Mouse (Mus musculus) megakaryocyte, adult 5-6 weeks (primary cell): Measurements from ENCODE around the gene Rad51b. TPM values are rescaled to one million over a fixed set of nuclear protein-coding genes. Genes with fewer than 3 reads are reported as not detected.

Experiments
- ATAC-seq: 2 replicates; pipeline ENCODE4 v1.8.0; 2016; ENCODE audit warnings: mild to moderate bottlenecking, inconsistent platforms; ENCODE audit not compliant: poor library complexity, severe bottlenecking
- total RNA-seq, 2 experiments: library from RNA; stranded (forward) in 1 of 2; stranded (reverse) in 1 of 2; fragments of 153-499, 151-499 nt in 1 of 2; fragments of 221-1000, 200-1000 nt in 1 of 2; gene quantifications; 2 replicates each; pipeline versions ENCODE4 v1.2.3 to v1.2.4; 2015 to 2017

Rad51b gene
- total RNA-seq, 2 experiments from 2014 or later: 3.2 to 7.1 TPM

DNA sequence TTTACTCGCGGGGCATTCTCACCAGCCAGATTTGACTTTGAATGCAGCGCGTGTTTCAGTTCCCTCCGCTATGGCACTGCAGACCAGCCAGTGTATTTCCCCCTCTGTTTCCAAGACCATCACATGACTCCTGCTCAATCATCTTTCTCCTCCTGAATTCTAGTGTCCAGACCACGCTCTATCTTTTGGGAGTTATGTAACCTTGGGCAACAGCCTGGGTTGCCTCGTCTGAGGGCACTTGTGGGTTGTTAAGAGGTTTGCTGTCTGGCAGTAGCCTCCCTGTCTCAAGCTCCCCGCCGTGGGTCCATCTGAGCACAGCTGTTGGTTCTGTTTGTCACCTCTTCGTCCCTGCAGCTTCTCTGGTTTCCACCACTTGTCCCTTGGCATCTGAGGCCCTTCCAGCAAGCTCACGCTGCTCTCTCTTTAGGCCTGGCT lies 309.1 kb downstream of the Rad51b start:
- no peak for ATAC-seq

DNA sequence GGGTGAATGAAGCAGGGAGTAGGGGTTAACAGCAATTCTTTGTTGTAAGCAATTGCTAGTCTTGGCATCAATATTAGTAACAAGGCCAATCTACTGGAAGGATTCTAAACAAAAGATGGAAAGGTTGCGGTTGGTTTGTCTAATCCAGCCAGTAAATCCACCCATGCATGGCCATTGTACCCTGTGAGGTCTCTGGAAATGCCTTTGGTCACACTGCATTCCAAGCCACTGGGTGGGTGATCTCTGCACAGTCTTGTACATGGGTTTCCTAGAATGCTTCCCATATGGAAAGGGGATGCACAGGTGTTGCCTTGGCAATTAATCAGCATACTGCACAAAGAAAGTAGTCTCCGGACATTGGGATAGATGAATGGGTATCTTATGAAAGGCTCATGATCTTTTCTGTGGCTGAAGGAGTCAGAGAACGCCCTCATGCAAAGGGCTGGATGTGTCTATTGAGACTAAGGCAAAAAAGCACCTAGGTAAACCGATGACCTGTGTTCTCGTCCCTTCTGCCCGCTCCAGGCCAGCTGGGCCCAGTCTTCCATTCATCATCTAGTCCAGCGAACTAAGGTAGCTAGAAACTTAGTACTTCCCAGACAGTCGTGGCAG lies 312.4 kb downstream of the Rad51b start:
- ATAC-seq: no peak

GRCm38 (mm10) chr12:79610511-79611103 lies 313.5 kb downstream of the Rad51b start:
- ATAC-seq: no peak

- no peak for ATAC-seq
Measured at GRCm38 (mm10) chr12:79611665-79612064, 314.6 kb downstream of the Rad51b start.

GRCm38 (mm10) chr12:79612334-79613060 lies 315.4 kb downstream of the Rad51b start:
- ATAC-seq: peak; percentile 92

DNA sequence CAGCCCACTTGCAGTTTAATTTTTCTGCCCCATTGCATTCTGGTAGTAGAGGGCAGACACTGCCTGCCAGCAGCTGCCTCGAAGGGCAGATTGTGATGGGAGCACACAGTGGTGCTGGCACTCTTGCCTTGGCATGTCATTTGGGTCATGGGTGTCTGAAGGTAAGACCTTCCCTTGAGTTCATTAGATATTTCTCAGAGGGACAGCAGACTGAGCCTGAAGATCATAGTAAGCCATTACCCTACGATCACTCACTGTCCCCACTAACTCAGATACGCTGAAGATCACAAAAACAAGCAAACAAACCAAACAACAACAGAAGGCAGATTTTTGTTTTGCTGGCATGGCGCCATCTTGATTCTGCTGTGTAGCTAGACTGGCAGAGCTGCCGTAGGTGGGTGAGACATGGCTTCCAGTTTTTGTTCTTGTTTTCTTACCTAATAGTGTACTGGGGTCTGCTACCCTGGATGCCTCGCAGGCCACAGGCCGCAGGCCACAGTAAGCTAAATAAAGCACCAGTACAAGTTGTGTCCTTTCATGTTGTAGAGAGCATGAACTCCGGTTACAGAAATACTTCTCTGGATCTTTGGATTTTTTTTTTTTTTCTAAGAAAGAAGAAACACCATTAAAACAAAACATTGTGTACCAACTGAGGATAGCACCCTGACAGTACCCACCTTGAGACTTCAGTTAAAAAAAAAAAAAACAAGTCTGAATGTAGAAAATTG lies 316.1 kb downstream of the Rad51b start:
- ATAC-seq: no peak

- peak; percentile 58 for ATAC-seq
Measured at GRCm38 (mm10) chr12:79613846-79614582, 316.9 kb downstream of the Rad51b start.

DNA sequence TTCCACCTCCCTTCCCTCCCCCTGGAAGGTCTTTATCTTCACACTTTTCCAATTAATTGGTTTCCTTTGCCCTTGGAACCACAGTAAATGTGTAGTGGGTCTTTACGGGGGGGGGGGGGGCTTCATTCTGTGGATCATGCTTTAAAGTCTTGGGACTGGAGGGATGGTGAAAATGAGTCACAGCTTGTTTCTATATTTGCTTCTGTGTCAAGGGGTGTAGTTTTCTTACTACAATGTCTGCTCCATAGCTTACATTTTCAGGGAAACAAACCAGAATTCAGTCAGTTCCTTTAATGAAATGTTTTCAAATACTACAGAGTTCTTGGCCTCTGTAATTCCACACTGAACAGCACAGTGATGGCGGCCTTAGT lies 317.5 kb downstream of the Rad51b start:
- ATAC-seq: no peak

DNA sequence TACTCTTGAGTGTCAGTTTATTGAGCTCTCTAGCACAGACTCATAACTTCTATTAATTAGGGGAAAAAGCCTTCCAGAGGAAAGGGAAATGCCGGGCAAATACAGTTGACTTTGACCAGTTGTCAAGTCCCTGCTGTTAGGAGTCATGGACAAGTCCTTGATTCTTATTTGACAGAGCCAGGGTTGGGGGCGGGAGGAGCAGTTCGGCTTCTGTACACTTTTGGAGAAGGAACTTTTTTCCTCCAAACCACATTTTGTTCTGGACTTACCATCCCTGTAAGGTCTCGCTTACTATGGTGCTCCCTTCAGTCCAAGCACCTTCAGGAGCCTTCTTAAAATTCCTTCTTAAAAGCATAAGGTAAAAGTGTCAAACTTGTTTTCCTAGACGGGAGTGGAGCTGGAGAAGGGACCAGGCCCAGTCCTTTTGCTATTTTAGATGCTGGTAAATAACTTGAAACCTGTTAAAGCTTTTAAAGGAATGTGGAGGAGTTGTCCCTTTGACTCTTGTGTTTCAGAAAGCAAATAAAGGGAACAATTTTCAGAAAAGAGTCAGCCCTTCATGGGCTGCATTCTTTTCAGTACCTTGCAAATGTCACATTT lies 318.7 kb downstream of the Rad51b start:
- no peak for ATAC-seq

DNA sequence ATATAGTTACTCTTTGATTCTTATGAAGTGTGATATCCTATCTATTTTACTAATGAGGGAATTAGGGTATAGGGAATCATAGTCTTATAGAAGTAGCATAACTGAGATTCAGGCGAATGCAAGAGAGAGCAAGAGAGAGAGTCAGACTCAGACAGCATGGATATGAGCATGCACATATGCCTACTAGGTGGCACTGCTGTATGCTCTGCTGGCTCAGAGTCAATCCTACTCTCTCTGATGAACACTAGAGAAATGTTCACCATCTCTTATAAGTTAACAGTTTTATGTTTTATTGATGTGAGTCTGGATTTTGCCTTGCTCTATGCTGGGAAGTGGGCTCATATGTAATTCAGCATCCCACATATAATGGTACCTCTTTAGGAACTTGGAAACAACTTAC lies 321.9 kb downstream of the Rad51b start:
- no peak for ATAC-seq

DNA sequence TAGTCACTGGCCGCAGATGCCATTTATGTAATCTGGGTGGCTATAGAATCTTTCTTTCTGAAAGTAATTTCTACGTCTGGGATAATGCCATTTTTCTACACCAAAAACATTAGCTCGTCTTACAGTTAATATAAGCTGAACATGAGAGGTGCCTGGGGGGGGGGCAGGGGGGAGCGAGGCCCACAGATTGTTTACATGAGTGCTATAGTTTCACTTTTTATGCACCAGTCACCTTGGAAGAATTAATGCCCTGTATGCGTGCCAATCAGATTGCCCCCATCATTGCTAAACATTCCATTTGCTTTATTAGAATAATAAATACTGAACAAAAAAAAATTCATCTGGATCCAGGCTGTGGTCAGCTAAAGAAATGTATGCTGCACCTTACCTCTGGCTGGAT lies 323.6 kb downstream of the Rad51b start:
- ATAC-seq: no peak

DNA sequence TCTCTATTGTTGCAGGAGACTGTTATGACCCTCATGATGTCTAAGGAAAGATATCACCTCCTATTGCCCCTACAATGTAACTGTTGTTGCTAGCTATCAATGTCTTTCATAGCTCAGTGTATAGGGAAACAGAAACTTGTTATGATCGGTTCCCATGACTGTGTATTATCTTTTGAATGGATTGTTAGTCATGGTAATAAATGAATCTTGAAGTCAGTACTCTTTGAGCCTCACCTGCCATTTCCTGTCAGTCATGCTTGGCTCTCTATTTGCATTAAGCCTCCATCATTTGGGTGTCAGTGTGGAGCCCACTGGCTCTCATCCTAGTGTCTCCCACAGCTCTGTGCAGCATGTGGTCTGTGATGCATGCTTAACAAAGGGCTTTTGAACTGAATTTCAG lies 326.2 kb downstream of the Rad51b start:
- no peak for ATAC-seq

GRCm38 (mm10) chr12:79625699-79626554 lies 328.8 kb downstream of the Rad51b start:
- peak; percentile 34; the same call in 1 of the 2 replicates for ATAC-seq

DNA sequence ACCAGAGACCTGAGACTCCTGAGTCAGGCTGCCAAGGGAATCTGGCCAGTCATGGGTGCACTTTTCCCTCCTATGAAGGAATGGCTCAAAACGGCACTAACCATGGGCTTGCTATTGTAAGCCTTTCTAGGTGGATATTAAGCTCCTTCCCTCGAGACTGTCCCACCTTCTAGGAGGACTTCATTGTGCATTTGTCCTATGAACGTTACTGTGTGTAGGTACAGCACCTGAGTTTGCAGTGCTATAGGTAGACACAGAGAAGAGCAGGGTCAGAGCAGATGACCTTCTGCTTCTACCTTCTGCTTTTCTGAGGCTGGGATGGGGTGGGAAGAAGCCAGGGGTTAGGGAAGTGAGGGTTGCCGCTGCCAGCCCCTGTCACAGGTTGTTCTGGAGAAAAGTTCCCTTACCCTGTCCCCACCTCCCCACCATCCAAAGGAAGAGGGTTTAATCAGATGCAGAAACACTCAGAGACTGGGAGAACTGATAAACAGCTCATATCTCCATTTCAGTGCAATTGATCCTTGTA lies 329.5 kb downstream of the Rad51b start:
- ATAC-seq: no peak

DNA sequence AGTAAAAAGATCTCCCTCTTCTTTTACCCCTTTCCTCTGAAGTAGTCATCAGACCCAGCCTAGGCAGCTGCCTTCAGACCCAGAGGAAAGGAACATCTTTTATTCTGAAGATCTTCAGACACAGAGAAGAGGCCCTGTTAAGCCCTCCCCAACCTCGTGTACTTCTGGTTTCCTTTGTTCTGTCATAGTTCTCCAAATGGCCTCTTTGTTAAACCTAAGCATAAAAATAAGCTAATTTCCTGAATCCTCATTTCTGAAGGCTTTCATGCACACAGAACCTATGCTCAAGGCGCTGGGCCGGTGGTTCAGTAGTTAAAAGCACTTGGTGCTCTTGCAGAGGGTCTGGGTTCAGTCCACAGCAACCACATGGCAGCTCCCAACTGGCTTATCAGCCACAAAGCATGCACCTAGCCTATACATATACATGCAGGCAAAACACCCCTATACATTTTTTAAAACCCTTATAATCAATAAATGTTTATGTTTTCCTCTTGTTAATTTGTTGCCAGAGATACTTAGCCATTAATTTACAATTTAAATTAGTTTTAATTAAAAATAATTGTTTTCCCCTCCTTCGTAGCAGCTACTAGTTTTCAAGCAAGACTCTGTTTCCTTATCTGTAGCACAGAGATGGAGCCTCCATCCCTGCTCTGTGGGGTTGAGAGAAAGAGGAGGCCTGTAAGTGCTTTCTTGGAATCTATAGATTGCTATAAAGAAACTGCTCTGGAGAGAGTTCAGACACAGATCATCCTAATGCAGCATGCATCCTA lies 330.5 kb downstream of the Rad51b start:
- ATAC-seq: no peak

DNA sequence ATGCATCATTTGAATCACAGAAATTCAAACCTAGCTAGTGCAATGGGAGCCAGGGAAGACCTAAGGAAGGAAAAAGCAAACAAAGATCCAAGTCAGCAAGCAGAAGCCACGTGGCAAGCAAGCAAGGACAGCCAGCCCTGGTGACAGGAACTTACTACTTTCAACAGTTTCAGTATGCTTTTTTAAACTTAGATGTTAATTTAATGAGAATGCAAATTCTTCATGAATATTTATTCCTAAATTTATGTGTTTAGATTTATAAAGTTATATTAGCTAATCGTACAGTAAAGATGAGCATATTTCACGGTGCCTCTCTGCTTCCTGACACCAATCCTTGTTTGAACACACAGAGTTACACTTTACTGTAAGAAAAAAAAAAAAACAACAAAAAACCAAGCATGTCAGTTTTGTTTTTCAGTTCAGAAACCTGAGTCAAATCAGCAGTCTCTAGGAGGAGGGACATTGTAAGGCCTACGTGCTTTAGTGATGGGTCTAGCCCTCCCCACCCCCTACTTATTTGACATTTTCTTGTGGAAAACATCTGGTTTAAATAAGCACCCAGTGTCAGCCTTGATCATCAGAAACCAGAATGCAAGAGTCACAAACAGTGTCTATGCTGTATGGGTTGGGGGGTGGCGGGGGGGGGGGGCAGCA lies 331.2 kb downstream of the Rad51b start:
- no peak for ATAC-seq

- ATAC-seq: peak; percentile 59
Measured at GRCm38 (mm10) chr12:79629945-79630850, 333.1 kb downstream of the Rad51b start.
